Mouse (Mus musculus) lung, postnatal 36 days (tissue): ENCODE measurements around the gene Olfr272.
A peak's percentile ranks its signal among the peaks of the same experiment; 100 is the strongest.

Experiments
- DNase-seq: peaks from one replicate; pipeline ENCODE4 v3.0.0; 2022; ENCODE audit warnings: mixed read lengths

Gene Olfr272

GRCm38 (mm10) chr4:52919078-52919477 lies at the start of gene Olfr272:
Olfr272 (minus strand) TSS chr4:52919178.
- no peak for DNase-seq

DNA sequence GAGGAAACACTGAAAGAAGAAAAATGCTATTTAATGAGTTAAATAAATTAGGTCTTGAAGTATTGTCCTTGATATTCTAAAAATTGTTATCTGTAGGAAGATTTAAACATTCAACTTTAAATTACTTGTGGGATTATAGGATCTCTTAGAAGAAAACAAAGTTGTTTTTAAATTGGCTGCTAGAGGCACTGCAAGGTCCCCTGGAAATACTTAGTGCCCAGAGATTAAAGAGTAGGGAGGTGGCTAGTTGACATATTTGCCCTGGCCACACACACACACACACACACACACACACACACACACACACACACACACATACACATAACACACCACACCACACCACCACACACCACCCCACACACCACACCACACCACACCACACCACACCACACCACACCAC lies 45.3 kb upstream of the Olfr272 start, which contains the start of gene Olfr270:
Olfr270 (plus strand) TSS at position 301 of the 400 bp plus-strand sequence.
- no peak for DNase-seq

DNA sequence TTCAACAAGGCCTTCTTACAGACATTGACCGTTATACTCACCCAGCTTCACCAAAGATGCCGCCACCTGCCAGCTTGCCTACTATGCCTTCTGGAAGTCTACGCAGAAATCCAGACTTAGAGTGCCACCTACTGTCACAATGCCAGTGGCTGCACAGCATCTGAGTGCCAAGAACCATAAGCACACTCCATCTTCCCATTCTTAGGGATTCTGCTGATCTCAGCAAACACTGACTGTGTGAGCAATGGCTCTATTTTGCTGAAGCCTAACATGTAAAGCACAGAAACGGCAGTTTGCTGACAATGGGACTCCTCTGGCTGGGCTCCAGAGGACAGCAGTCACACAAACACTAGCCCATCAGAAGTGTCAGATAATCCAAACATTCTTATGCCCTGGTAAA lies 39.7 kb upstream of the Olfr272 start:
- DNase-seq: peak; percentile 11

DNA sequence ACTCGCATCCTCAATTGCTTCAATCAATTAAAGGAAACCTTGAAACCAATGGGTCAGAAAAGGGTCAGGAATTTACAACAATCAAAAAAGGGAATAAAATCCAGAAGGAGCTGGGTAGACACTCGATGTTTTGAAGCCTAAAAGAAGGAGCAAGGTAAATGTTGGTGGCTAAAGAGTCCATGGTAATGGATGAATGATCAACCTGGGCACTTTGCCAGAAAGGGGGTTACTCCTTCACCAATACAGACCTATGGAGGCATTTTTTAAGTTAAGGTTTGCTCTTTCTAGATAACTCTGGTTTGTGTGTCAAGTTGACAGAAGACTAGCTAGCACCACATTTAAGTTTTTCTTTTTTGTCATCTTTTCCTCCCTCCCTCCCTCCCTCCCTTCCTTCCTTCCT lies 30.0 kb upstream of the Olfr272 start:
- DNase-seq: no peak

DNA sequence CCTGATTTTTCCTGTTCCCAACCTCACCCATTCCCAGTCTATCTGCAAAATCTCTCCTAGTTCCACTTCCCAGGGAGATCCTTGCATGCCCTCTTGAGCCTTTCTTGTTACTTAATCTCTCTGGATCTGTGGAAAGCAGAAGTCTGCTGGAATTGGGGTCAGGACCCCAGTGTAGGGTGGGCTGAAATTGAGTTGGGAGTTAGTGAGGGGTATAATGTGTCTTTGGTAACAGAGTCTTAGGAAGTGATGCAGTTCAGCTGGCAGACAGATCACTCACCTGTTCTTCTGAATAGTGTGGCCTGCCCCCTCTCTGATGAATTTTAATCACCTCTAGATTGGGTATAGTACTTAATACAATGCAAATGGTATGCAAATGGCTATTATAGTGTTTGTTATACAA lies 27.7 kb upstream of the Olfr272 start:
- no peak for DNase-seq

- DNase-seq: no peak
Observed at GRCm38 (mm10) chr4:52930480-52930879, 11.5 kb upstream of the Olfr272 start.

DNA sequence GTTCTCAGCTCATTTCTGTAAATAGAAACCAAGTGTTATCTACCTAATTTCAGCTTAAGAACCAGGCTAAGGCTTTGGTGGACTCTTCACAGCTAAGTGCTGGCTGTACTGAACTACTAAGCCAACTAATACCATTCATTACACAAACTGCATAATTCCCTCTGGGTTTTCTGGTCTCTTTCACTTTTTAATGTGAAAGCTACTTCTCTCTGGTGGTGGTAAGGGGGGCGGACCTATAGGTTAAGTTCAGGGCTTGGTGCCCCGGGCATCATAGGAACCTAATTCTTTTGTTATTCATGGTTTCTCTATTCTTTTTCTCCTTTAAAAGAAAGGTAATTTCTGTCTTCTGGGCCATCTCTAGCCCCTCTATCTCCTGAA lies 1.7 kb downstream of the Olfr272 start:
- no peak for DNase-seq

DNA sequence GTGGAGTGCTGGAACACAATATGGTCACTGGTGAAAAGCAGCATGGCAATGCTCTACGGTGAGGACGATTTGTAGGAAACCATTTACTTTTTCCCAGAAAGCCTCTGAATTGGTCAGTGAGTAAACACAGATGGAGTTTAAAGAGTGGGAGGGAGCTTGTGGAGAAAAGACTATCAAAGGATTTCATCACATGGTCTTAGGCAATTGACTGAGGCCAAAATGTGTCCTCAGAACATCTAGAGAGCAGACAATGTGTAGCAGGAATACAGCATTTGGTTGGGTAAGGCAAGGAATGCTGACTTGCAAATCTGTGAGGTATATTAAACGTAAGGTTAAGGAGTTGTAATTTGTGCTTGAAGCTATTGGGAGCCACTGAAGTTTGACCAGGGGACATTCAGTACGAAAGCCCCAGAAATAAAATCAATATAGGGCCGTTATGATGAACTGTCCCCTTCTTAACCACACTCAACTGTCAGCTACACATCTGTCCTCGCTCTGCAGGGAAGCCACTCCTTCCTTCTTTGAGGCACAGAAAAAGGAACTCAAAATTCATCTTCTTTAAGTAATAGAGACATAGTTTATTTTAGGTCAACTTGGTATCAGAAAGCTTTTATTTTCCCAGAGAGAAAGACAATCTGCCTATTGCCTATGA lies 2.2 kb downstream of the Olfr272 start:
- no peak for DNase-seq

GRCm38 (mm10) chr4:52912409-52912808 lies 6.6 kb downstream of the Olfr272 start:
- no peak for DNase-seq

DNA sequence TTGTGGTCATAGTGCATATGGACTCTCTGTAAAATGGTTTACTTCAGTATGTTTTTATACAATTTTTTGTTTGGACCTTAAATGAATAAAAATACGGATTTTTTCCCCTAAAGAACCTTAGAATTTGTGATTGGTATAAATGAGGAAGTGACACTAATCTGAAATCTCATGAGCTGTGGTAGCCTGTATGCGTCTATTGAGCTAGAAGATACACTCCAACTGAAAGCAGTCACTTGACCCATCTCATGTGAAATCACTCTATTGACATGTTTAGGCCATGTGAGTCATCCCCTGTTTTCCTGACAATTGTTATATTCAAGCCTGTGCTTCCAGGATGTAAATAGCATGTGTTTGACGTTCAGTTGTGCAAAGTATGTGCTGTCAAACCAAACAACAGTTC lies 9.4 kb downstream of the Olfr272 start:
- no peak for DNase-seq

DNA sequence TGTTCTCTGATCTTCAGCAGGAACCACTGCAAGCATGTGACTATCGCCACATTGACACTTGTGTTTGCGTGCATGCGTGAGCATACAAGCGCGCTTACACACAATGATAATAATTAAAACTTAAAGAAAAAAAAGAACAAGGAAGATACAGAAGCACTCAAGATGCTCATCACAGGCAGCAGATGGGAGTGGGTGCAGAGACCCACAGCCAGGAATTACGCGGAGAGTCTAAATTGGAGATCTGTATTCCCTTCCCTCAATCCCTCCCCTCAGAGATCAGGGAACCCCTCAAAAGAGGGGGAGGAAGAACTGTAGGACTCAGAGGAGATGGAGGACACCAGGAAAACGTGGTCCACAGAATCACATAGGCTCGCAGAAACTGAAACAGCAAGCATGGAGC lies 54.8 kb downstream of the Olfr272 start:
- DNase-seq: no peak
